Mouse (Mus musculus) layer of hippocampus, postnatal 25 days (tissue): Measurements from ENCODE around the gene Ttc21a. TPM values are rescaled to one million over a fixed set of nuclear protein-coding genes. Genes with fewer than 3 reads are reported as not detected.

Experiments
- total RNA-seq, 2 experiments: library from RNA; stranded (reverse); gene quantifications; 2 replicates each; pipeline ENCODE4 v1.2.3; 2021

Ttc21a gene
- total RNA-seq, 2 experiments from 2014 or later = 0.71 to 1.3 TPM

Other genes starting within 250 kb of the Ttc21a start
- gene Scn10a, start 218.3 kb upstream of the Ttc21a start, total RNA-seq = not detected
- gene Scn11a, start 112.2 kb upstream of the Ttc21a start, total RNA-seq = not detected
- gene Wdr48, start 42.7 kb upstream of the Ttc21a start, total RNA-seq = 10 to 100 TPM; 64.3 to 70.5 TPM
- 10 to 100 TPM; 35.4 to 37.9 TPM for gene Gorasp1, start within 50 bp of the Ttc21a start, total RNA-seq
- gene Csrnp1, start 47.1 kb downstream of the Ttc21a start, total RNA-seq = 10 to 100 TPM; 14.5 to 15.9 TPM
- under 1 TPM; 0.07 to 0.19 TPM for gene Xirp1, start 86.0 kb downstream of the Ttc21a start, total RNA-seq
- gene Cx3cr1, start 132.3 kb downstream of the Ttc21a start, total RNA-seq = 10 to 100 TPM; 31.0 to 37.4 TPM
- gene Ccr8, start 154.5 kb downstream of the Ttc21a start, total RNA-seq = not detected
- gene Slc25a38, start 172.8 kb downstream of the Ttc21a start, total RNA-seq = 10 to 100 TPM; 23.2 to 32.4 TPM
- gene Rpsa, start 190.1 kb downstream of the Ttc21a start, total RNA-seq = 100 to 1,000 TPM; 415 to 483 TPM
- 100 to 1,000 TPM; 605 to 677 TPM for gene Mobp, start 212.1 kb downstream of the Ttc21a start, total RNA-seq